ENCODE assay signal across 19 mouse cellular contexts in genomic region chr2:91771921-91772705, GRCm38 (mm10). TPM values are rescaled to one million over a fixed set of nuclear protein-coding genes. Genes with fewer than 3 reads are reported as not detected.
DNase-seq lines count a peak whose midpoint lies in the region; ATAC-seq and TF ChIP-seq lines count a peak whose summit lies in the region.
"Had no signal": no experiment of that assay in that cellular context is flagged by ENCODE, and none has a peak within 500 bp of the region (broad histone marks: within the 10 kb centered on the region; RNA-seq: fewer than 3 reads in every experiment).

No protein-coding gene starts in this region.

- TF ChIP-seq CTCF in brain, embryonic 14.5 days (IDR thresholded peaks at IDR 0.05; ENCODE audit: borderline replicate concordance, extremely low read depth, insufficient read depth, insufficient read length) = no peak

- no peak overlapping the region for H3K4me3 ChIP-seq in forebrain, embryonic 14.5 days (ENCODE audit: low read depth, low read length)
- no peak overlapping the region for H3K4me3 ChIP-seq in forebrain, embryonic 12.5 days (replicated peaks)
- no peak overlapping the region for H3K4me3 ChIP-seq in midbrain, embryonic 10.5 days
- no peak overlapping the region for H3K4me3 ChIP-seq in heart, embryonic 12.5 days
- H3K4me3 ChIP-seq: embryonic facial prominence, embryonic 12.5 days; gastrocnemius, adult 2 months; heart, embryonic 13.5 days; intestine, embryonic 15.5 days had no signal

- TF ChIP-seq POLR2A in brain, embryonic 14.5 days (IDR thresholded peaks at IDR 0.05; ENCODE audit: borderline replicate concordance, extremely low read depth, insufficient read depth, insufficient read length, poor library complexity, severe bottlenecking) = no peak

- ATAC-seq in forebrain, embryonic 14.5 days = no peak
- ATAC-seq in forebrain, embryonic 12.5 days (ENCODE audit: low FRiP score) = no peak
- ATAC-seq in heart, embryonic 12.5 days (ENCODE audit: insufficient number of reproducible peaks, low FRiP score) = no peak
- ATAC-seq: forebrain, embryonic 16.5 days; intestine, embryonic 15.5 days had no signal

- H3K9ac ChIP-seq in forebrain, embryonic 14.5 days (ENCODE audit: low read length) = no peak overlapping the region
- H3K9ac ChIP-seq in forebrain, embryonic 12.5 days = no peak overlapping the region
- H3K9ac ChIP-seq in heart, embryonic 12.5 days = no peak overlapping the region
- H3K9ac ChIP-seq: embryonic facial prominence, embryonic 12.5 days; heart, embryonic 13.5 days; intestine, embryonic 15.5 days had no signal

- H3K9me3 ChIP-seq in forebrain, embryonic 14.5 days (replicated peaks; ENCODE audit: control insufficient read depth, low read length) = no peaks in the 10 kb centered on the region
- H3K9me3 ChIP-seq in forebrain, embryonic 12.5 days = no peaks in the 10 kb centered on the region
- H3K9me3 ChIP-seq in midbrain, embryonic 10.5 days (replicated peaks) = no peaks in the 10 kb centered on the region
- no peaks in the 10 kb centered on the region for H3K9me3 ChIP-seq in heart, embryonic 12.5 days (replicated peaks)
- H3K9me3 ChIP-seq: embryonic facial prominence, embryonic 12.5 days; heart, embryonic 13.5 days; intestine, embryonic 15.5 days had no signal

- peak; percentile 25 for DNase-seq in forebrain, embryonic 14.5 days (ENCODE audit: low spot score)
- DNase-seq in brain, adult 2 months (ENCODE audit: low read depth, low spot score) = peak; percentile 69
- DNase-seq in brain, embryonic 14.5 days (ENCODE audit: low read depth) = peak; percentile 19
- DNase-seq in cerebellum, adult 9-10 months = peak; percentile 78
- DNase-seq in midbrain, embryonic 10.5 days (ENCODE audit: low spot score) = no peak
- DNase-seq in layer of hippocampus, adult 8-10 months (ENCODE audit: low spot score in 2 of 2) = no peak
- DNase-seq: adrenal gland, adult 2 months; adrenal gland, postnatal 25 days; gastrocnemius, adult 2 months; gastrocnemius, postnatal 25 days; heart, postnatal 36 days; kidney, adult 18-20 months had no signal

- no peaks in the 10 kb centered on the region for H3K4me1 ChIP-seq in forebrain, embryonic 14.5 days (ENCODE audit: control insufficient read depth, insufficient read depth, low read length)
- H3K4me1 ChIP-seq in forebrain, embryonic 12.5 days = no peaks in the 10 kb centered on the region
- H3K4me1 ChIP-seq in midbrain, embryonic 10.5 days = no peaks in the 10 kb centered on the region
- H3K4me1 ChIP-seq in heart, embryonic 12.5 days (replicated peaks) = peaks cover 8% of the 10 kb centered on the region; the same call in 1 of the 2 replicates
- H3K4me1 ChIP-seq: embryonic facial prominence, embryonic 12.5 days; intestine, embryonic 15.5 days had no signal

- WGBS in forebrain, embryonic 14.5 days = 93% methylated on average over 17 of the region's 17 CpGs
- 95% methylated on average over 17 of the region's 17 CpGs for WGBS in forebrain, embryonic 12.5 days
- 93% methylated on average over 17 of the region's 17 CpGs for WGBS in midbrain, embryonic 10.5 days
- 86% methylated on average over 17 of the region's 17 CpGs for WGBS in heart, embryonic 12.5 days

- H3K4me2 ChIP-seq in forebrain, embryonic 14.5 days (ENCODE audit: low read length) = no peak overlapping the region
- no peak overlapping the region for H3K4me2 ChIP-seq in forebrain, embryonic 12.5 days
- no peak overlapping the region for H3K4me2 ChIP-seq in heart, embryonic 12.5 days
- H3K4me2 ChIP-seq: embryonic facial prominence, embryonic 12.5 days; heart, embryonic 13.5 days; intestine, embryonic 15.5 days had no signal

- H3K27me3 ChIP-seq in forebrain, embryonic 14.5 days (replicated peaks; ENCODE audit: control insufficient read depth, insufficient read depth, low read length) = no peaks in the 10 kb centered on the region
- H3K27me3 ChIP-seq in forebrain, embryonic 12.5 days = no peaks in the 10 kb centered on the region
- H3K27me3 ChIP-seq in midbrain, embryonic 10.5 days (ENCODE audit: low read depth, poor library complexity, severe bottlenecking) = no peaks in the 10 kb centered on the region
- H3K27me3 ChIP-seq in heart, embryonic 12.5 days (replicated peaks) = no peaks in the 10 kb centered on the region
- H3K27me3 ChIP-seq: embryonic facial prominence, embryonic 12.5 days; heart, embryonic 13.5 days; intestine, embryonic 15.5 days had no signal

- H3K27ac ChIP-seq in forebrain, embryonic 14.5 days (ENCODE audit: low read depth, low read length) = no peak overlapping the region
- no peak overlapping the region for H3K27ac ChIP-seq in forebrain, embryonic 12.5 days
- no peak overlapping the region for H3K27ac ChIP-seq in midbrain, embryonic 10.5 days (replicated peaks)
- no peak overlapping the region for H3K27ac ChIP-seq in heart, embryonic 12.5 days (ENCODE audit: poor library complexity, severe bottlenecking)
- H3K27ac ChIP-seq: embryonic facial prominence, embryonic 12.5 days; gastrocnemius, adult 2 months; heart, embryonic 13.5 days; hindbrain, postnatal 0 days; intestine, embryonic 15.5 days had no signal

- peaks cover 52% of the 10 kb centered on the region for H3K36me3 ChIP-seq in forebrain, embryonic 14.5 days (ENCODE audit: control insufficient read depth, insufficient read depth, low read length)
- peaks cover 42% of the 10 kb centered on the region for H3K36me3 ChIP-seq in forebrain, embryonic 12.5 days (replicated peaks)
- H3K36me3 ChIP-seq in midbrain, embryonic 10.5 days = peaks cover 70% of the 10 kb centered on the region
- H3K36me3 ChIP-seq in heart, embryonic 12.5 days = peaks cover 38% of the 10 kb centered on the region

RNA-seq across cellular contexts. Expression of gene Ambra1, which starts 42.2 kb away (rescaled TPM):
- polyA plus RNA-seq in forebrain, embryonic 14.5 days (2014; fragmentation: Nextera tagmentation; extraction: Ambion mirVana) = 14.8 and 19.3 TPM in 2 replicates
- 22.1 and 24.1 TPM in 2 replicates for polyA plus RNA-seq in forebrain, embryonic 12.5 days (2016; fragmentation: Nextera tagmentation; extraction: Ambion mirVana)
- 26.8 and 45.3 TPM in 2 replicates for polyA plus RNA-seq in brain, embryonic 14.5 days (2012; rRNA removed)
- 21.2 and 23.1 TPM in 2 replicates for polyA plus RNA-seq in midbrain, embryonic 10.5 days (2016; fragmentation: Nextera tagmentation; extraction: Ambion mirVana)
- total RNA-seq in layer of hippocampus, adult 8-10 months (2022) = 10 to 100 TPM; 49.8 to 55.9 (median 52.8) TPM
- 14.5 and 15.0 TPM in 2 replicates for polyA plus RNA-seq in heart, embryonic 12.5 days (2016; fragmentation: Nextera tagmentation; extraction: Ambion mirVana)

Comparison
In these comparisons a context has a peak if more than half of its experiments do, and no peak if none do; other contexts are left out.
1. DNase-seq: peak in forebrain, embryonic 14.5 days (single experiment), brain, adult 2 months (single experiment), brain, embryonic 14.5 days (single experiment) and cerebellum, adult 9-10 months (single experiment); none in midbrain, embryonic 10.5 days (single experiment) and layer of hippocampus, adult 8-10 months (0 of 2).